Mouse (Mus musculus) bone marrow, adult 2 months (tissue): ENCODE results near the gene Ckap5. TPM values are rescaled to one million over a fixed set of nuclear protein-coding genes. Genes with fewer than 3 reads are reported as not detected.

Source experiments
- H3K27ac ChIP-seq: fragments of 200-500 bp; 2 replicates; pipeline ENCODE4 v1.5.1; 2012; ENCODE audit warnings: low read depth, mild to moderate bottlenecking, control low read depth, inconsistent platforms, low read length; ENCODE audit not compliant: control insufficient read depth, poor library complexity, insufficient read depth
- H3K4me1 ChIP-seq: fragments of 200-500 bp; 2 replicates; pipeline ENCODE4 v1.6.1; 2011; ENCODE audit warnings: low read length; ENCODE audit not compliant: control insufficient read depth, insufficient read depth
- H3K4me3 ChIP-seq: fragments of 200-500 bp; replicated peaks from 2 replicates; pipeline ENCODE3; 2011; ENCODE audit warnings: mild to moderate bottlenecking, low read depth, low read length, control low read depth; ENCODE audit not compliant: control insufficient read depth
- CTCF ChIP-seq: fragments of 200-500 bp; IDR thresholded peaks from 2 replicates; pipeline ENCODE4 v1.5.1; 2011; ENCODE audit warnings: low read length, control low read depth; ENCODE audit not compliant: control insufficient read depth, insufficient read depth
- POLR2A ChIP-seq: fragments of 200-500 bp; IDR thresholded peaks from 2 replicates; pipeline ENCODE4 v1.6.1; 2011; ENCODE audit warnings: low read depth, mild to moderate bottlenecking, control low read depth, low read length, borderline replicate concordance; ENCODE audit not compliant: control insufficient read depth
- WGBS: fragments of 180-500 bp; shearing (Covaris S2); methylation state at CpG from one replicate; pipeline ENCODE4 v1.1.7; 2018; 5-methylcytosine and 5-hydroxymethylcytosine counted together
- polyA plus RNA-seq: library from polyadenylated mRNA; stranded (reverse); fragments of >200 nt; gene quantifications from 2 replicates; pipeline ENCODE4 v1.2.4, GENCODE M21; 2011; ENCODE audit warnings: low replicate concordance; ENCODE audit not compliant: missing spikeins, insufficient read depth, insufficient read length

The Ckap5 gene
- polyA plus RNA-seq, 1 experiment: 30.8 TPM

GRCm38 (mm10) chr2:91652863-91653262 lies 126.3 kb downstream of the Ckap5 start:
- no peaks in the 10 kb centered on the region; the same call in 1 of the 2 replicates for H3K4me1 ChIP-seq
- TF ChIP-seq CTCF: no peak
- no peak for TF ChIP-seq POLR2A
- no peak overlapping the region for H3K4me3 ChIP-seq
- WGBS: 70% methylated on average over 6 of the region's 6 CpGs
- H3K27ac ChIP-seq: no peak overlapping the region

- WGBS: 84% methylated on average over 5 of the region's 5 CpGs
- Histone ChIP-seq H3K4me1 (no peaks in the 10 kb centered on the region; the same call in 1 of the 2 replicates), H3K27ac (no peak overlapping the region), H3K4me3 (no peak overlapping the region)
- no peak for TF ChIP-seq CTCF
- TF ChIP-seq POLR2A: no peak
Observed at GRCm38 (mm10) chr2:91655388-91655787, 128.8 kb downstream of the Ckap5 start.

- Histone ChIP-seq H3K27ac (no peak overlapping the region), H3K4me1 (no peaks in the 10 kb centered on the region; the same call in 1 of the 2 replicates), H3K4me3 (no peak overlapping the region)
- WGBS: 80% methylated on average over 6 of the region's 6 CpGs
- no peak for TF ChIP-seq CTCF
- TF ChIP-seq POLR2A: no peak
Observed at GRCm38 (mm10) chr2:91655827-91656226, 129.3 kb downstream of the Ckap5 start.

- no peaks in the 10 kb centered on the region for H3K4me1 ChIP-seq
- TF ChIP-seq CTCF (peak; percentile 10; the same call in 1 of the 2 replicates), POLR2A (no peak)
- H3K27ac ChIP-seq: no peak overlapping the region
- H3K4me3 ChIP-seq: no peak overlapping the region
- 82% methylated on average over 8 of the region's 8 CpGs for WGBS
Observed at GRCm38 (mm10) chr2:91656774-91657173, 130.2 kb downstream of the Ckap5 start.

GRCm38 (mm10) chr2:91659657-91660056 lies 133.1 kb downstream of the Ckap5 start:
- WGBS: 92% methylated on average over 8 of the region's 8 CpGs
- no peaks in the 10 kb centered on the region for H3K4me1 ChIP-seq
- TF ChIP-seq CTCF (no peak), POLR2A (no peak)
- H3K4me3 ChIP-seq: no peak overlapping the region
- H3K27ac ChIP-seq: no peak overlapping the region

- TF ChIP-seq POLR2A (no peak), CTCF (no peak)
- Histone ChIP-seq H3K4me3 (no peak overlapping the region), H3K27ac (no peak overlapping the region), H3K4me1 (no peaks in the 10 kb centered on the region)
- 49% methylated on average over 6 of the region's 6 CpGs for WGBS
Observed at GRCm38 (mm10) chr2:91660981-91661380, 134.4 kb downstream of the Ckap5 start.

- H3K27ac ChIP-seq: no peak overlapping the region
- no peak overlapping the region for H3K4me3 ChIP-seq
- TF ChIP-seq CTCF: no peak
- no peaks in the 10 kb centered on the region for H3K4me1 ChIP-seq
Observed at GRCm38 (mm10) chr2:91664780-91665179, 138.2 kb downstream of the Ckap5 start.

GRCm38 (mm10) chr2:91666386-91666910 lies 139.9 kb downstream of the Ckap5 start:
- Histone ChIP-seq H3K4me1 (no peaks in the 10 kb centered on the region), H3K4me3 (no peak overlapping the region), H3K27ac (no peak overlapping the region)
- TF ChIP-seq POLR2A (no peak), CTCF (no peak)
- 89% methylated on average over 6 of the region's 6 CpGs for WGBS

GRCm38 (mm10) chr2:91667747-91668146 lies 141.2 kb downstream of the Ckap5 start:
- TF ChIP-seq CTCF (no peak), POLR2A (no peak)

More at GRCm38 (mm10) chr2:91667747-91668146, 141.2 kb downstream of the Ckap5 start:
- H3K4me1 ChIP-seq: no peaks in the 10 kb centered on the region
- WGBS: 80% methylated on average over 2 of the region's 2 CpGs
- no peak overlapping the region for H3K4me3 ChIP-seq
- H3K27ac ChIP-seq: no peak overlapping the region
